Mouse (Mus musculus): ENCODE results near the gene Nav2.

- TF ChIP-seq CTCF (IDR thresholded peaks at IDR 0.05; ENCODE audit: low read depth): no peak
- TF ChIP-seq EP300 (optimal IDR thresholded peaks at IDR 0.05): no peak
Measured at GRCm38 (mm10) chr7:49398020-49398516, 489.6 kb downstream of the Nav2 start.
